Mouse (Mus musculus) mature B cell (primary cell): ENCODE data around the gene Grm1.
"Not testable (repeated sequence)": the region's sequence is repeated elsewhere in the genome, so short reads cannot be mapped to it uniquely, and the experiment has no call there.

Experiments
- in situ Hi-C: fragments of 300-500 bp; cut with MboI; formaldehyde crosslinking; loops from 2 replicates; pipeline ENCODE4 v1.14.3; 2019

The Grm1 gene

DNA sequence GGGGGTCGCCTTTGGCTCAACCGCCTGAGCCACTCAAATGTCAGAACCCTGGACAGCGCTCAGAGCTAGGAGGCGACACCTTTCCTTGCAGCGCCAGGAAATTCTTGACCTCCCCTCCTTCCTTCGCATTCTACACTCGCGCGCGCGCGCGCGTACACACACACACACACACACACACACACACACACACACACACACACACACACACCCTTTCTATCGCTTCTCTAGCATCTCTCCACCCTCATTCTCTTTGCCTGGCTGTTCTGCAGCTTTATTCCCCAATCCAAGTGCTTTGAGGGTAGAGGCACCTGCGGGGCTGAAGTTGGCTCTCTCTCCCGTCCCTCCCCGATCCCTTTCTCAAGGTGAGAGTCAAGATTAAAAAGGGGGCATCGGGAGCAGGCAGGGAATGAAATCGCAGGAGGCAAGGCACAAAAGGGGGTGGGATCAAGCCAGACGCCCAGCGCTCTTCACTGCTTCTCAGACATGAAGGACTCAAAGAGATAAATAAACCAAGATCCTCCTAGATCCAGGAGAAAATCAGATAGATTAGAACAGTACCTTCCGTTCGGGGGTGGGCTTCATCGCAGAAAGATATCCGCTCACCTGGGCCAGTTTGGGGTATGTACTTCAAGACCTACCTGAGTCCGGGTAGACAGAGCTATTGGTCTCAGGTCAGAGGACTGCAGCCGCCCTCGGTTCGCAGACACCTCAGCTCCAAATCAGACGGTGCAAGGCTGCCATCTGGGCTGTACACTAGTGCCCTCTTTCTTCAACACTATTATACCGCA, at the start of gene Grm1:
TSS of gene Grm1 (minus strand) at position 746 of the 788 bp plus-strand sequence.
- in situ Hi-C loops: no loop called here

DNA sequence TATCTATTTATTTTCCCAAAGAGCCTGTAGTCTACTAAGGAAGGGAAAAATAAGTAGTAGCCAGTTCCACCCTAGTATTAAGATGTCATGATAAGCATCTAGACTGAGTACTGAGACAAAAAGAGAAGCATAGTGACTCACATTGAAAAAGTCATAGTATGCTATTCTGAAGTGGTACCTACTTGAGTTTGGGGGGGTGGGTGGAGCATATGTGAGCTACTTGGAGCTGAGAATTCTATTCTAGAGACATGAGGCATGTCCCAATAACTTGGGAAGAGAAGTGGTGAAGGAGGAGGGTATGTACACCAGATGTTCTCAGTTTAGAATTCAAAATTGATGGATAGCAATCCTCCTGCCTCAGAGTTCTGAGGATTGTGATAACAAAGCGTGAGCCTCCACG, 39.6 kb upstream of the Grm1 start:
- in situ Hi-C loops: no loop called here

DNA sequence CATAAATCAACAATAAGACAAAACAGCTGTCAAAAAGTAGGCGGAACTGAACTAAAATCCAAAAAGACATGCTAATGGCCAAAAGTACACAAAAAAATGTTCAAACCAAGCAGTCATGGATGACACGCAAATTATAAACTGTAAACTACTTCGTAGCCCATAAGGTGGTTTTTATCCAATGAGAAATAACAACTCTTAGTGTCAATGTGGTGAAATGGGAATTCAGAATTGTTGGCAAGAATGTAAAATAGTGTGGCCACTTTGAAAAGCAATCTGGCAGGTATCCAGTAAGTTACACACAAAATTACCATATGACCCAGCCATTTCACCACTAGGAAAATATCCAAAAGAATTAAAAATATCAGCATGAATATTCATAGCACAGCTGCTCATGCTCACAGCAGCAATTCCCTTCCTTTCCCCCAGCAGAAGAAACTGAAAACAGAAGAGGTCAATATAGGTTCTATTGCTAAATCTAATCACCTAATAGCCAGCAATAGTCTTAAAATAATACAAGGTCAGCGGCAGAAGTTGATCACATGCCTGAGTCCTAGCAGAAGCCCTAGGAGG, 16.4 kb upstream of the Grm1 start:
- in situ Hi-C loops: no loop called here

DNA sequence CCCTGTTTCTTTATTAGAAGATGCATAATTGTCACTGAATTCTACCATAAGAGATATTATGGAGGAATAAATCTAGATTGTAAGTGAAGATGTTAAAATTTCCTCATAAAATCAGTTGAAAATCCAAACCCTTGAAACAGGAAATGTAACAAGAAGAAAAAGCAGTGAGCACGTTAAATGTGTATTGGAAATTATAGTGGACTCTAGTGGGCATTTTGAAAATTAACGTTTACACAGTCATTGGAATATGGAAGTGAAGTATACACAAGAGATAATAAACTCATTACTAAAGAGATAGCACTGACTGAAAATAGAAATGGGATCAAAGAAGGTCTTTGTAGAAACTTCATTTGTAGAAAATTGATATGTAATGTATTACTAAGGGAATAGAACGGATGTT, 4.2 kb upstream of the Grm1 start:
- in situ Hi-C loops: no loop called here

DNA sequence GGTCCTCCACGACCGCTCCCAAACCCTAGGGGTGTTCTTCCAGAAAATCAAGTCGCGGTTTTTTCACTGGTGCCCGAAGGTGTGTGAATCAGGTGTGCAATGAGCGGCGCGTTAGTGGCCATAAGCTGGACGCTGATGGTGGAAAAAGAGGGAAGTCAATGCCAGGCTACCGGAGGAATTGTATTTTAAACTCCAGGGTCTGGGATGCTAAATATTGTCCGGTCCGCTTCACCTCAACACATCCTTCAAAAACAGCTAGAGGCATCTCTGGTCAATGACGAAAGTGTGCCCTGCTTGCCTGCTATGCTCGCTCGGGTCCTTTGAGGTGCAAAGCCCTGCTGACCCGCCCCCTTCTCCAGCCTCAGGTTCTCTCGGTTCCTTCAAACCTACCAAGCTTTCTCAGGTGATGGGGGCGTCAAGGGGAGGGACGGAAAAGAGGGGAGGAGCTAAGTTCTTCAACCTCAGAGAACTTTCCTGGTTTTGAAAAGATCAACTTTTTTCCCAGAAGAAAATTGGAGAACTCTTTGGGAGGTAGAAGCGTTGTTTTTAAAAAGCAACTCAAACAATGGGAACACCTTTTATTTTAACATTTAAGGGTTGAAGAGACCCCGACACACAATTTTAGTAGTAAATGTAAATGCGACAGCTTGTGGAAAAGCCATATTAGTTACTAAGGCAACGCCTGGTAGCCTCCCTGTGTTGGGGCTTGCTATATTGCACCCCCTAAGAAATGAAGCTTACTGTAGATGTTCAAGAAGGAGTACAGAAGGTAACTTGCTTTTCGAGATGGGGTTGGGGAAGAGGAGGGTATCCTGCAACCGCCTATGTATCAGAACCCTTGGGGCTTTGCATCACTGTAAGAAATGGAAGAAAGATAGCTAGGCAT, 1.2 kb downstream of the Grm1 start:
- in situ Hi-C loops: no loop called here

DNA sequence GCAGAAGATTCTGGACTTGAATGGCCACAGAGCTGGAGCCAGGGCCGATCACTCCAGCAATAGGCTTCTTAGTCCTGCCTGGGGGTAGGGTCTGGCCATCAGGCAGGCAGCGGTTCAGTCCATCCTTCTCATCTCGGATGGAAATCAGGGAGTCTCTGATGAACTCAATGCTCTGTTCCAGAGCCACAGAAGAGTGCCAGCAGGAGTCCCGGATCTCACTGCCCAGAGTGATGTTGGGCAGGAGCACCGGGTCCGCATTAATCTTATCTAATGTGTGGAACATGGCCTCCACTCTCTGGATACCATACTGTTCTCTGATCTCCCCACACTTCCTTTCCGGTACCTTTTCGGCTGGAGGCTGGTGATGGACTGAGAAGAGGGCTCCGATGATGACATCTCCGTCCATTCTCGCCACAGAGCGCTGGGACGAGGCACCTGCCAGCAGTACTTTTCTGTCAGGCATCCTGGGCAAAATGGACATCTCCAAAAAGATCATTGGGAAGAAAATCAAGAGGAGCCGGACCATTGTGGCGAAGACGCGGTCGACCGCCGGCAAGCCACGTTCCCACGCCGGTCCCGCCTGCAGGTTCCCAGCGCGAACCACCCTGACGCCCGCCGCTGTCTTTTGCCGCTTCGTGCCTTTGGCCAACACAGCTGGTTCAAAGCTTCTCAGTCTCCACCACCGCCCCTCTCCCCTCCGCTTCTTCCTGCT, 2.0 kb downstream of the Grm1 start:
- in situ Hi-C loops: no loop called here

DNA sequence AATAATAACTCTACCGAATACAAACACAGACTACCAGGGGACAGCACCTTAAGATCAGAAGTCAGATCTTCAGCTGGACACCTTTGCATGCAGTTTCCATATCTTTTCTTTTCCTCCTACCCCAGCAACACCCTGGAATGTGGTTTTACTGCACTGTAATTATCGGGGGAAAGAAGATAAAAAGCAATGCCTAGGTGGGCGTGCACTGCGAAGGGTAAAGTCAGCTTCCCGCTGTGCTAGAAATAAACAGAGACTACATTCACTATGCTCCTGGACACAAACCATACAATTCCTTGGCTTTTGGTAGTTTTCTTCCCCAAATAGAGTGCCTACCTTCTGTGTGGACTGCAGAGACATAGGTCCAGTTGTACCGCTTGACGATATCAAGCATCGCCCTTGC, 2.6 kb downstream of the Grm1 start:
- in situ Hi-C loops: no loop called here

DNA sequence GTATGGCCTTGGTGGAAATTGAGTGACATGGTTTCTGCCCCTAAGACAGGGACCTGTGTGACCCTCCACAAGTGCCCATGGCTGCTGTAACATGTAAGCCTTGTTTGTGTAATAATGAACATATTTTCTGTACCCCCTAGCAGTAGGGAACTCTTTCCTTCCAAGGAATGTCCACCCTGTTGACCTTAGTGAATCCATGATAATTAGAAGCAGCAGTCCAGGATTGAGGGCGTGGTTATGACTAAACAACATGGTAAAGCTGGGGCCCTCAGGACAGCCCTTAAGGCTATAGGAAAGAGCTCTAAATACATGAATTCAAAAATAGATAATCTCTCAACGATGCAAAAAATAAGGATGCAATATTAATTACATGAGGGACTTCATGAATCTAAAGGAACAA, 17.0 kb downstream of the Grm1 start:
- in situ Hi-C loops: no loop called here

DNA sequence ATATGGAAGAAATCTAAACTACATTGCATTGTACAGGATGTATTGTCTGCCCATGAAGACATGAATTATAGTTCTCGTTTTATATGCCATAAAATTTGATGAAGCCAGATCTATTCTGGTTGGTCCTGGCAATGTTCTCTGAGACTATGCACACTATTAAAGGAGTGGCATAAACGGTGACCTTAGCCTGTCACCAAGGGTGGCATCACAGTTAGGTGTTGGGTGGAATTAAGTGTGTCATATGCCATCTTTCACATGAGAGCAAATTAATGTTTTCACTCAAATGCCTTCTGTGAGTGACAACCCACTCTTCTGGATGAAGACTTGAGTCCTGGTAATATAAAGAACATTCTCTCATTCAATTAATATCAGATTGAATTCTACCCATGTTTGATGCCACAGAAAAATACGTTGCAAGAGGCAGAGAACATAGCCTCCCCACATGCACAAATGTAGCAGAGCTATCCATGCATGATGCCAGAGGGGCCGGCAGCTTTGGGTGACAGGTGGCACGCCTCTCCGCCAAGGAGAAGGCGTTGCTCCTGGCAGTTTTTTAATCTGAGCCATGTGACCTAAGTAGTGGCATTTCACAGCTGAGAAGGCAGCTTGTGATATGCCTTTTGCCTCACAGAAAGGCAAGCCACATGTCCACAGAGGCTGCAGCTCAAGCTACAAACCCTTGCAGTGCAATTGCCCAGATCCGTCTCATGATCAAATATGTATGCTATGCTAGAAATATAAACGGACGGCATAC, 20.7 kb downstream of the Grm1 start:
- in situ Hi-C loops: no loop called here

DNA sequence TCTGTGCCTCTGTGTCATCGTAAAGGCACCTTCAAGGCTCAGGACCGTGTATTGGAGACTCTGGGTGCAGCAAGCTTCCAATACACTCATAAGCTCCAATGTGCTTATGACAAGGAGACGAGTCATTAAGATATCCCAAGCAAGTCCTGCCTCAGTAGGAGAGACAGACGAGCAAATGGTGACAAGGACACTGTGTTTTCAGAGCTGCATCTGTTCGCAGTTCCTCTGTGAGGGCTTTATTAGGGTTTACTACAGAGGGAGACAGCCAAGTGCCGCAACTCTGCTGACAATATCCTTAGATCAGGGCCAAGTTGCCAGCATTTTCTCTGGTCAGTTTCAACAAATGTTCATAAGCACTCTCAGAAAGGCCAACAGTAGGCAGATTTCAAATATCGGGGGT, 32.8 kb downstream of the Grm1 start:
- in situ Hi-C loops: no loop called here

DNA sequence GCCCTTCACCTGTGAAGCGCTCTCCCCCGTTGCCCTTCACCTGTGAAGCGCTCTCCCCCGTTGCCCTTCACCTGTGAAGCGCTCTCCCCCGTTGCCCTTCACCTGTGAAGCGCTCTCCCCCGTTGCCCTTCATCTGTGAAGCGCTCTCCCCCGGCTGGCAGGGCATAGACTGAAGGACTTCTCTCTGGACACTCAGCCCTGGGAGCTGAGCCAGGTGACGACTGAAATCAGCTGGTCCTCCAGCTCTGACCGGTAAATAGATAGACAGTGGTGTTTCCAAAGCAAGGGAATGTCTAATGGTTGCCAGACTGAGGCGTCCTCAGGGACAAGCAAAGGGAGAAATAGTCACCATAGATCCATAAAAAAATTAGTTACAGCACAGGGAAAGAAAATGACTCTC, 36.7 kb downstream of the Grm1 start:
- in situ Hi-C loops: not testable (repeated sequence)

DNA sequence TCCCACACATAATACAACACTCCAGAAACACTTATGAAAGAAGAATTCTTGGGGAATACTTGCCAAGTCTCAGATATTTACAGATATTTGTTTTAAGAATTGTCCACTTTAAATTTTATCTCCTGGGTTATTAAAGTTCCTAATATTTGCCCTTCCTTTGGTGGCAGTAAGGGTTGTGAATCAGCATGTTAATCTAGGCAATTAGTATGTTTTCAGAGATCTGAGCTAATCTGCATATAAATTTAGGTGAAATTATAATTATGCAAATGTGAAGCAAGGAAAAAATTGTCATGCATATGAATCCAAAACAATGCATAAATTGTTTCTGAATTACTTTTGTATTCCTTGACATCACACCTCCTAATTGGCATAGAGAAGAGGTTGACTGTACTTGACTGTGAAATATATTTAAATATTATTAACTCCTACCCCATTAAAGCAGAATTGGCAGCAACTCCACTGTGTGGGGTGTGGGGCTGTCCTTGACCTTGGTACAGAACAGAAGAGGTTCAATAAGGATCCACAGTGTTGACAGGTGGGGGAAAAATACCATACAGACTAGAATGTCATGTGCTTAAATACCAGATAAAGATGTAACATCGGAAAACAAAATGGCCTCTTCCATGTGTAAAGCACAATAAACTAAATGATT, 37.6 kb downstream of the Grm1 start:
- in situ Hi-C loops: no loop called here

DNA sequence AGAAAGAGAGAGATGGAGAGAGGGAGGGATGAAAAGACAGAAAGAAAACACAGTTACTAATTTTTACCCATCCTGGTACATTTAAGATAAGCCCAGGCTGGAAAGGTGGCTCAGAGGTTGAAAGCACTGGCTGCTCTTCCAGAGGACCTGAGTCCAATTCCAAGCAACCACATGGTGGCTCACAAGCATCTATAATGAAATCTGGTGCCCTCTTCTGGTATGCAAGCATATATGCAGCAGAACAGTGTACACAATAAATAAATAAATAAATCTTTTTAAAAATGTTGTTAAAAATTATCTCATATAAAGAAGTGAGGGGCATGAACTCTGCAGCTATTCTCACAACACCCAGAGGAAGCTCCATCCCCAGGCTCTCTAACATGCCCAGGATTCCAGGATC, 42.8 kb downstream of the Grm1 start:
- in situ Hi-C loops: no loop called here

DNA sequence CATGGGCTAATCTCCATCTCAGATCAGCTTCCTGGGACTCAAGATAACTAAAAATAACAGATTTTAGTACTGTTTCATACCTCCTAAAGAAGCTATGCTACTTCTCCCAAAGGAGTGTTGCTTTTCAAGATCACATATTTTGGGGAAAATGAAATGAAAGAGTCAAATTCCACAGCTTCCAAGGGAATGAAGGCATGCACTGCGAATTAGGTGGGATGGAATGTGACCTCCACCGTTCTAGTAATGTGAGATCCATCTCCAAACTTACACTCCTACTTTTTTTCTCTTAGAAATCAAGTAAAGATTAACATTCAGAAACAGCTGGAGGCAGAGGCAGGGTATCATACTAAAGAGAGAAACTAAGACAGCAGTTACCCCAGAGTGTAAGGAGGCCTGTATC, 49.9 kb downstream of the Grm1 start:
- in situ Hi-C loops: no loop called here

DNA sequence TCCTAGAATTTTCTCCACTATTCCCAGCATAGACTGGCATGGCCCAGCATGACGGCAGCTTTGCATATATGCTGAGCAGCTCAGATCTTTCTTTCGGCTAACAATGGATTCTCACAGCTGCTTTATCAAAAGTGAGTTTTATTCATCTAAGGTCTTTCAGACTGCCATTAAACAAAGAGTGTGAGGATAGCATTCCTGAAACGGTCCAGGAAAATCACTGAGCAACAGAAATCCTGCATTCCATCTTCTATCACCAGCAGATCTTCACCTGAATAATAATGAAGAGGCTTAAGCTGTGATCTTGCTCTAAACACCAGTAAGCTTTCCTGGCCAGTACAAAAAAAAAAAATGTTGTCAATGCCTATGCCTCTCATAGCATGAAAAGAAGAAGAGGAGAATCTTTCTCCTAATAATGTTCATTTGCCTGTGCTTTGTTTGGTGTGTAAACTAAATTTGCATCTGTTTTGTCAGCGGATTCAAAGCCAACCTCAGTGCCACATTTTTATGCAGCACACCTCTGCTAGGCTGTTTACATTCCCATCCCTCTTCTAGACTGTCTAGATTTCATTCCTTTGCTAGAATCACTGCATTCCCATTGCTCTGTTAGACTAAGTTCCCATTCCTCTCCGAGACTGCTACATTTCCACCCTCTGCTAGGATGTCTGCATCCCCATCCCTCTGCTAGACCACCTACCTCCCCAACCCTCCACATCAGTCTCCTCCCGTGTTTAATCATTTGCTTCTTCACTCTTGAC, 56.2 kb downstream of the Grm1 start:
- in situ Hi-C loops: no loop called here

DNA sequence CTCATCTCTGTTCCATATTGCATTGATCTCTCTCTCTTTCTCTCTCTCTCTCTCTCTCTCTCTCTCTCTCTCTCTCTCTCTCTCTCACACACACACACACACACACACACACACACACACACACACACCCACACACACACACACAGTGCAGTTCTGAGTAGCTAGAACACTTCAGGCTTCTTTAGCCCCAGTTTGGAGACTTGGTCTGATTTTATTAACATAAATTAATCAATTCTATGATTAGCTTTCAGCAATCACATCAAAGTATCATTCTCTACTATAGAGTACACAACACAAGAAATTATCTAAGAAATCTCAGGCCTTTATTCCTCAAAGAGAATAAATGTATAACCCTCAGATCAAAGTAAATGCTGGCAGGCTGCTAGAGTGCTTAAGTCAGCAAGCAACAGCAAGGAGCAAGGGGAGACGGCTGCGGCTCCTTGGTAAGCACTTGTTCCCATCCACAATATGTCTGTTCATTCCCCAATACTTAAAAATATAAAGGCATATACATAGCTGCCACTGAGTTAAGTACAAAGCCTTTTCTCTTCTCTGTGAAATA, 63.1 kb downstream of the Grm1 start:
- in situ Hi-C loops: no loop called here

DNA sequence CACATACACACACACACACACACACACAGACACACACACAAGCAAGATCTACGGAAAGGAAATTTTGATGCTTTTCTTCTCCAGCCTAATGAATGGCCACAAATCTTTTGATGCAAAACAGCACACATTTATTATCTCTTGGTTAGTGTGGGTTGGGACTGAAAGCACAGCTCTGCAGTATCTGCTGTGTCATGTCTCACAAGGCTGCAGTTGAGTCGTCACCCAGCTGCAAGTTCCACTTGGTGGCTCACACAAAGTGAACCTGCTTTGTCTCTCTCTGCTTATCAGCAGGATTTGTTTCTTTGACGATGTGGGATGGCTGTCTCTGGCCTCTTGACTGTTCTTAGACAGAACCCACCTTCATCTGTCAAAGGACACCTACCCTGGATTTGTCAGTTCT, 68.5 kb downstream of the Grm1 start:
- in situ Hi-C loops: no loop called here

DNA sequence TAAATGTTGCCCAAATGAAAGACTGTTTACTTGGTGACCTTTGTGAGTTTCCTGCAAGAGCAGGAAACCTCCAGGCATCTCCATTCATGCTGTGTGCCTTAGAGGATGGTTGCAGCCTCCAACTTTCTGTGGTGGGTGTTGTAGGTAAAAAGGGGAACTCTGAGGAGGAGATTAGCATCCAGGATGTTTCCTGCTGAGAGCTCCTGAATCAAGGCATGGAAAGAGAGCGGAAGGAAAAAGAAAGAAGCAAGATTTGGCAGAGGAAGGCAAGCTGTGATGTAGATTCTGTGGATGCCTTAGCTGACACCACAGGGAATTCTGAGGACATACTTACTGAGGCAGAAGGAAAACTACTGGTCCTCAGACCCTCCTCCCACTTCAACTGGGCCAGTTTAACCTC, 85.4 kb downstream of the Grm1 start:
- in situ Hi-C loops: no loop called here

DNA sequence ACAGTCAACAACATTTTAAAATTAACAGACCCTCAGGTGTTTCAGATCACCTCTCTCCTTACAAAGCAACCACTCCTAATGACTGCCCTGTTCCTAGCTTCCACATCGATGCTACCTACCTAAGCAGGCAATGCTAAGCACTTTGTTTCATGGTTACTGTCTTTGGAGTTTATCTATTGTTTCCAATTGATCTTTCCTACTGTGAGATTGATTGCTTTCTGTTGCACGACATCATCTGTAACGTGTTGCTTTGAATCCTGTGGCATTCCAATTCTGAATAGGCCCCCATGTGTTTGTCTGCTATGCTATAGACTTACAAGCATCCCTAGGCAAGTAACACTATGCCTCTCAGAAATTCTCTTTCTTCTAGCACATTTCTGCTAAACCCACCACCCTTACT, 90.4 kb downstream of the Grm1 start:
- in situ Hi-C loops: no loop called here

DNA sequence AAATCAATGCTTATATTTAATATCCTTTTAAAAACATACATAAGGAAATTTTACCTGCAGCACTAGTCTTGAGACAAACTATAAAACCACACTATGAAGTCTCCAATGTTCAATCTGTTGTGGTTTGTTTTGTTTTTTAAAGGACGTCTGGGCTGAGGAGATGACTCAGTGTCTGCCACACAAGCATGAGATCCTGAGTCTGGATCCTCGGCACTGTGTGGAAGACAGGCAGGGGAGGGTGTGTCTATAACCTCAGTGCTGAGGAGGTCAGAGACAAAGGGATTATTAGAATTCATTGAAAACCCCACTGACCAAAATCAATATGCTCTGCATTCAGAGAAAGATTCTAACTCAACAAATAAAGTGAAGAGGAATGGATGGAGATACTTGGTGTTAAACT, 110.8 kb downstream of the Grm1 start:
- in situ Hi-C loops: no loop called here
